Mouse (Mus musculus): Measurements from ENCODE around the gene Vmn2r114.
"Not testable (repeated sequence)": the region's sequence is repeated elsewhere in the genome, so short reads cannot be mapped to it uniquely, and the experiment has no call there.

Gene Vmn2r114

DNA sequence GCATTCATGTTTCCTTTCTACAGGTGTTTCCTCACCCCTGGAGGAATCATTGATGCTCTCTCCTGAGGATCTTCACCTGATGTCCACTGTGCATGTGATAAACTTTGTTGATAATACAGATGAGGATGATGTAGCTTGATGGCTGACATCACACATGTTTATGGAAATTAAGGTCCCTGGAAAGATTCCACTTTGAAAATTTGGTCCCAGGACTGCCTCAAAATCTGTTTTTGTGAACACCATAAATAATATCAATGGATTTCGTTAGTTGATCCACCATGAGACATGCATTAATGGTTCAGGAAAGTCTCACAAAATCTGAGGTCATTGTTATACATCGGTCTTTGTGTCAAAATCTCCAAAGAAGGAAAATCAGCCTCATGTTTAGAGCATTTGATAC lies at the start of gene Vmn2r114:
Vmn2r114 (minus strand) TSS at position 101 of the 400 bp plus-strand sequence.
- not testable (repeated sequence) for DNase-seq

DNA sequence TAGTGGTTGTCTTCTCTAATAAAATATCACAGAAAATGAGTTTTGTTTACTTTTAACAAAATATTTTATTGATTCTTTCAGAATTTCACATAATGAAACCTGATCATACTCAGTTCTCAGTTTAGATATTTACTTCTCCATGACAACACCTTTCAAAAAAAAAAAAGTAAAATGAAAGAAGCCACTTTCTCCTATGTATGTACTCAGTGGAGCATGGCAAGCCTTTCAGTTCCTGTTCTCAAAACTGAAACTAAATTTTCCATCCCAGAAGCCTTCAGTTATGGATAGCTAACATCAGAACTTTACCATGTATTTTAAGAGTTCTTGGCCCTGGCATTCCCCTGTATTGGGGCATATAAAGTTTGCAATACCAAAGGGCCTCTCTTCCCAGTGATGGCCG lies 39.3 kb upstream of the Vmn2r114 start:
- no peak for DNase-seq

DNA sequence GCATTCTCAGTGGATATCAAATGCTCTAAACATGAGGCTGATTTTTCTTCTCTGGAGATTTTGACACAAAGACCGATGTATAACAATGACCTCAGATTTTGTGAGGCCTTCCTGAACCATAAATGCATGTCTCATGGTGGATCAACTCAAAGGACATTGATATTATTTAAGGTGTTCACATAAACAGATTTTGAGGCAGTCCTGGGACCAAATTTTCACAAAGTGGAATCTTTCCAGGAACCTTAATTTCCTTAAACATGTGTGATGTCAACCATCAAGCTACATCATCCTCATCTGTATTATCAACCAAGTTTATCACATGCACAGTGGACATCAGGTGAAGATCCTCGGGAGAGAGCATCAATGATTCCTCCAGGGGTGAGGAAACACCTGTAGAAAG lies 31.1 kb upstream of the Vmn2r114 start, which contains the start of gene Vmn2r115:
Vmn2r115 (plus strand) TSS at position 301 of the 400 bp plus-strand sequence.
- not testable (repeated sequence) for DNase-seq

DNA sequence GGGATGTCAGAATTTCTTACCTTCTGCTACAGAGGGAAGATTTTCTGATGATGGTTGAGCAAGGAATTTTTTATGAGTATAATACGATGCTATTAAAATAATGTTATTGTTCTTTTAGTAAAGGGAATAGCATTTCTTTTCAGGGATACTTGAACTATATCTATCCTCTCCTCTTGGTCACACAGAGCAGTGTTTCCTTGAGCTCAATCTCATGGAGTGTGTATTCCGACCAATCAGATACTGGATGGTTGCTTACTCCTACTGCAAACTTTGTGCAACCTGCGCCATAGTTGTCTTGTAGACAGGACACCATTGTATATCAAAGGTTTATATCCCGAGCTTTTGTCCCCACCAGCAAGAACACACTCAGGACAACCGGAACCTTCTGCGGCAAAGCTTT lies 18.3 kb upstream of the Vmn2r114 start:
- no peak for DNase-seq
